Comparison of ENCODE assay signal across 10 mouse cellular contexts in genomic region chr5:23771105-23771504, GRCm38 (mm10). TPM values are rescaled to one million over a fixed set of nuclear protein-coding genes. Genes with fewer than 3 reads are reported as not detected.
DNase-seq lines count a peak whose midpoint lies in the region; ATAC-seq and TF ChIP-seq lines count a peak whose summit lies in the region.
"Had no signal": no experiment of that assay in that cellular context is flagged by ENCODE, and none has a peak within 500 bp of the region (broad histone marks: within the 10 kb centered on the region; RNA-seq: fewer than 3 reads in every experiment).

No protein-coding gene starts in this region.

- intact Hi-C loops in heart, postnatal 25 days (cut with DNase I): no loop called here
- intact Hi-C loops in gastrocnemius, adult 2 months (cut with DNase I): no loop called here

- peaks cover 44% of the 10 kb centered on the region for H3K36me3 ChIP-seq in heart, postnatal 0 days (replicated peaks; ENCODE audit: control insufficient read depth, insufficient read depth, low read length)
- H3K36me3 ChIP-seq in stomach, embryonic 15.5 days: peaks cover 31% of the 10 kb centered on the region
- H3K36me3 ChIP-seq in stomach, postnatal 0 days (ENCODE audit: control insufficient read depth, insufficient read depth, low read length): 0 out of 2 replicates have a peak, but pooled peaks cover 5% of the 10 kb centered on the region
- peaks cover 30% of the 10 kb centered on the region; the same call in 1 of the 2 replicates for H3K36me3 ChIP-seq in liver, embryonic 11.5 days (ENCODE audit: control insufficient read depth, insufficient read depth, low read length)

- H3K9me3 ChIP-seq in heart, postnatal 0 days (replicated peaks; ENCODE audit: control insufficient read depth, low read length): no peaks in the 10 kb centered on the region
- H3K9me3 ChIP-seq in stomach, embryonic 15.5 days: no peaks in the 10 kb centered on the region
- H3K9me3 ChIP-seq in stomach, postnatal 0 days (ENCODE audit: control insufficient read depth, low read length): no peaks in the 10 kb centered on the region
- H3K9me3 ChIP-seq in liver, embryonic 11.5 days (ENCODE audit: control insufficient read depth, low read length): no peaks in the 10 kb centered on the region

- TF ChIP-seq CTCF in heart, postnatal 0 days (IDR thresholded peaks at IDR 0.05; ENCODE audit: low read depth): no peak
- no peak for TF ChIP-seq CTCF in stomach, postnatal 0 days (IDR thresholded peaks at IDR 0.05; ENCODE audit: low read depth)
- no peak for TF ChIP-seq CTCF in gastrocnemius, adult 2 months (IDR thresholded peaks at IDR 0.05)

- no peak for TF ChIP-seq EP300 in heart, postnatal 0 days (IDR thresholded peaks at IDR 0.05; ENCODE audit: low read depth)
- no peak for TF ChIP-seq EP300 in stomach, postnatal 0 days (optimal IDR thresholded peaks at IDR 0.05)

- no peak overlapping the region for H3K4me2 ChIP-seq in heart, postnatal 0 days (ENCODE audit: low read depth, low read length)
- H3K4me2 ChIP-seq in stomach, embryonic 15.5 days: no peak overlapping the region
- H3K4me2 ChIP-seq in stomach, postnatal 0 days (replicated peaks; ENCODE audit: low read depth): no peak overlapping the region
- peak overlapping the region; percentile 25 for H3K4me2 ChIP-seq in liver, embryonic 11.5 days

- ATAC-seq in heart, postnatal 0 days (ENCODE audit: insufficient read depth, low read depth): peak; percentile 55; the same call in 1 of the 2 replicates
- ATAC-seq in stomach, embryonic 15.5 days (ENCODE audit: insufficient read depth, low FRiP score, low read depth): peak; percentile 58; the same call in 1 of the 2 replicates
- no peak for ATAC-seq in stomach, postnatal 0 days (ENCODE audit: low FRiP score, low TSS enrichment)
- ATAC-seq in liver, embryonic 11.5 days (replicated peaks; ENCODE audit: low FRiP score): peak; percentile 96

- DNase-seq in heart, postnatal 0 days (ENCODE audit: low spot score): no peak
- no peak for DNase-seq in heart, postnatal 25 days (ENCODE audit: low spot score)
- DNase-seq in stomach, postnatal 0 days (ENCODE audit: low spot score): no peak
- no peak for DNase-seq in liver, embryonic 11.5 days (ENCODE audit: low spot score)
- no peak for DNase-seq in gastrocnemius, adult 2 months
- no peak for DNase-seq in right cerebral cortex, postnatal 4 days
- DNase-seq: adrenal gland, adult 2 months; cerebellum, adult 11 months; thymus, postnatal 36 days had no signal

- H3K27me3 ChIP-seq in heart, postnatal 0 days (ENCODE audit: control insufficient read depth, insufficient read depth, low read length): no peaks in the 10 kb centered on the region
- H3K27me3 ChIP-seq in stomach, embryonic 15.5 days (replicated peaks): no peaks in the 10 kb centered on the region
- H3K27me3 ChIP-seq in stomach, postnatal 0 days (ENCODE audit: control insufficient read depth, insufficient read depth, low read length): no peaks in the 10 kb centered on the region
- H3K27me3 ChIP-seq in liver, embryonic 11.5 days (replicated peaks; ENCODE audit: control insufficient read depth, insufficient read depth, low read length): no peaks in the 10 kb centered on the region

- H3K4me1 ChIP-seq in heart, postnatal 0 days (ENCODE audit: control insufficient read depth, insufficient read depth): no peaks in the 10 kb centered on the region
- no peaks in the 10 kb centered on the region for H3K4me1 ChIP-seq in stomach, embryonic 15.5 days
- no peaks in the 10 kb centered on the region for H3K4me1 ChIP-seq in stomach, postnatal 0 days (replicated peaks; ENCODE audit: control insufficient read depth, insufficient read depth)
- peaks cover 3% of the 10 kb centered on the region; the same call in 1 of the 2 replicates for H3K4me1 ChIP-seq in liver, embryonic 11.5 days (replicated peaks; ENCODE audit: control insufficient read depth, insufficient read depth, low read length)

- H3K27ac ChIP-seq in heart, postnatal 0 days (ENCODE audit: low read depth): no peak overlapping the region
- H3K27ac ChIP-seq in stomach, embryonic 15.5 days: no peak overlapping the region
- no peak overlapping the region for H3K27ac ChIP-seq in stomach, postnatal 0 days (replicated peaks)
- peak overlapping the region; percentile 62; the same call in 1 of the 2 replicates for H3K27ac ChIP-seq in liver, embryonic 11.5 days (ENCODE audit: low read depth, low read length)
- no peak overlapping the region for H3K27ac ChIP-seq in gastrocnemius, adult 2 months

- H3K9ac ChIP-seq in heart, postnatal 0 days (replicated peaks; ENCODE audit: low read depth, low read length): no peak overlapping the region
- no peak overlapping the region for H3K9ac ChIP-seq in stomach, embryonic 15.5 days
- H3K9ac ChIP-seq in stomach, postnatal 0 days (ENCODE audit: low read length): no peak overlapping the region
- no peak overlapping the region for H3K9ac ChIP-seq in liver, embryonic 11.5 days (ENCODE audit: low read depth, low read length)

- 41% methylated on average over 8 of the region's 8 CpGs for WGBS in heart, postnatal 0 days
- WGBS in stomach, embryonic 15.5 days: 59% methylated on average over 8 of the region's 8 CpGs
- 62% methylated on average over 8 of the region's 8 CpGs for WGBS in stomach, postnatal 0 days
- WGBS in liver, embryonic 11.5 days: 42% methylated on average over 8 of the region's 8 CpGs

- no peak overlapping the region for H3K4me3 ChIP-seq in heart, postnatal 0 days (ENCODE audit: low read depth, low read length)
- no peak overlapping the region for H3K4me3 ChIP-seq in stomach, embryonic 15.5 days (replicated peaks)
- no peak overlapping the region for H3K4me3 ChIP-seq in stomach, postnatal 0 days (ENCODE audit: low read depth, low read length)
- no peak overlapping the region for H3K4me3 ChIP-seq in liver, embryonic 11.5 days (ENCODE audit: low read depth, low read length)
- no peak overlapping the region for H3K4me3 ChIP-seq in gastrocnemius, adult 2 months

RNA-seq across cellular contexts. Expression of gene Pus7, which starts 12.4 kb away (rescaled TPM):
- 8.6 and 11.6 TPM in 2 replicates for total RNA-seq in heart, postnatal 0 days (2014; rRNA removed; ENCODE audit: low replicate concordance)
- polyA plus RNA-seq in heart, postnatal 0 days (2015; fragmentation: Nextera tagmentation; extraction: Ambion mirVana): 11.8 and 14.0 TPM in 2 replicates
- total RNA-seq in heart, postnatal 25 days (2021): 1 to 10 TPM; 8.6 to 9.4 TPM
- 31.0 and 32.5 TPM in 2 replicates for polyA plus RNA-seq in stomach, embryonic 15.5 days (2015; fragmentation: Nextera tagmentation; extraction: Ambion mirVana)
- 13.5 and 13.8 TPM in 2 replicates for polyA plus RNA-seq in stomach, postnatal 0 days (2015; fragmentation: Nextera tagmentation; extraction: Ambion mirVana)
- 54.3 and 56.3 TPM in 2 replicates for polyA plus RNA-seq in liver, embryonic 11.5 days (2014; fragmentation: Nextera tagmentation; extraction: Ambion mirVana)
- 10 to 100 TPM in 1 of 2 experiments, 1 to 10 TPM in 1; 9.9 to 11.2 TPM for total RNA-seq in gastrocnemius, adult 2 months (2021)

RNA-seq across cellular contexts. Expression of gene Rint1, which starts 16.4 kb away (rescaled TPM):
- 36.7 and 37.5 TPM in 2 replicates for total RNA-seq in heart, postnatal 0 days (2014; rRNA removed; ENCODE audit: low replicate concordance)
- polyA plus RNA-seq in heart, postnatal 0 days (2015; fragmentation: Nextera tagmentation; extraction: Ambion mirVana): 18.8 and 19.4 TPM in 2 replicates
- total RNA-seq in heart, postnatal 25 days (2021): 10 to 100 TPM; 11.3 to 12.5 TPM
- 41.9 and 42.0 TPM in 2 replicates for polyA plus RNA-seq in stomach, embryonic 15.5 days (2015; fragmentation: Nextera tagmentation; extraction: Ambion mirVana)
- polyA plus RNA-seq in stomach, postnatal 0 days (2015; fragmentation: Nextera tagmentation; extraction: Ambion mirVana): 28.9 and 30.0 TPM in 2 replicates
- polyA plus RNA-seq in liver, embryonic 11.5 days (2014; fragmentation: Nextera tagmentation; extraction: Ambion mirVana): 38.6 and 41.1 TPM in 2 replicates
- 1 to 10 TPM; 7.9 to 8.1 TPM for total RNA-seq in gastrocnemius, adult 2 months (2021)
